Mouse (Mus musculus): ENCODE measurements around the gene Kctd14. TPM values are rescaled to one million over a fixed set of nuclear protein-coding genes. Genes with fewer than 3 reads are reported as not detected.

Gene Kctd14
- total RNA-seq (2023), result 1 to 10 TPM; 2.4 to 3.6 TPM

GRCm38 (mm10) chr7:97451023-97451422, at the start of gene Kctd14:
Kctd14 (plus strand) TSS chr7:97451323.

DNA sequence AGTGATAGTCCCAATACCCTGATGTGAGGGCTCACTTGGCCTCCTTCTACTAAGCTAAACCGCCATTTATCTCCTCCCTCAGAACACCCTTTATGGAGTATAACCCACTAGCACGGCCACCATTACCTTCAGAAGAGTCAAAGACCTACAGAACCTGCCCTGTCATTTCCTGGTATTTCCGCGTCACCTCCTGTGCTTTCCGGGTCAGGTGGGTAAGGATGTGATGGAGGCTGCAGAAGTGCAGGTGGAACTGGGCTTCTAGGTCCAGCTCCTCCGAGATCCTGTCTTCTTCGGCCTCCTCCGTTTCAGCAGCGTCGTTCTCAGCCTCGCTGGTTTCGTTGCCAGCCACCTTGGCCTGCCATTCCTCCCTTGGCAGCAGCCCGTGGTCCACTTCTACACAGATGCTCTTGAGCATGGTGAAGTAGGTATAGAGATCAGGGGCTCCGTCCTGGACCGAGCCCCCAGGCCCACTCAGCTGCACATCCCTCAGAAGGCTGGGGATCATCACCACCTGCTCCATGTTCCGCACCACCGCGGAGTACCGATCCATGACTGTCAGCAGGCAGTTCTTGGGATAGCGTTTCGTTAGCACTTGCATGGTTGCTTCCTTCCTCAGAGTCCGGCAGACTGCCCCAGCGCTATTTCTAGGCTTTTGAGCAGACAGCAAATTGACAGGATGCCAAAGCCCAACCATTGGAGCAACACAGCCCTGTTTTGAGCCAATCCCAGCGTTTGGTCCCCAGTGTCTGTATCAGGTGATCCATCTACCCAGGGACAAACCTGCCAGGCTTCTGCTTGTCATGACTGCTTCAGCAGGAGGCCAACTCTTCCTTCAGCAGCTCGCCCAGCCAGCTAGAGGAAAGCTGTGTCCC, 34.0 kb upstream of the Kctd14 start, which contains the start of gene Thrsp:
Thrsp (minus strand) TSS at position 825 of the 872 bp plus-strand sequence.

GRCm38 (mm10) chr7:97480821-97481339, 29.8 kb downstream of the Kctd14 start, which contains the start of gene Ints4:
Ints4 (plus strand) TSS chr7:97480956.

Other genes starting within 250 kb of the Kctd14 start
- 1 to 10 TPM; 1.1 to 3.0 TPM for gene Usp35, start 119.3 kb upstream of the Kctd14 start, total RNA-seq (2023)
- 1 to 10 TPM; 2.3 to 2.5 TPM for gene Kctd21, start 119.0 kb upstream of the Kctd14 start, total RNA-seq (2023)
- 10 to 100 TPM; 11.1 to 13.9 TPM for gene Alg8, start 79.7 kb upstream of the Kctd14 start, total RNA-seq (2023)
- gene Ndufc2, start 51.3 kb upstream of the Kctd14 start, total RNA-seq (2023), result 10 to 100 TPM; 51.5 to 63.0 TPM
- gene Thrsp, start 33.6 kb upstream of the Kctd14 start, total RNA-seq (2023), result not detected
- gene Ints4, start 29.6 kb downstream of the Kctd14 start, total RNA-seq (2023), result 10 to 100 TPM; 24.4 to 30.1 TPM
- gene Aamdc, start 128.2 kb downstream of the Kctd14 start, total RNA-seq (2023), result 1 to 10 TPM; 5.0 to 7.1 TPM
- gene Rsf1, start 128.6 kb downstream of the Kctd14 start, total RNA-seq (2023), result 10 to 100 TPM; 35.2 to 37.3 TPM
- gene Clns1a, start 245.3 kb downstream of the Kctd14 start, total RNA-seq (2023), result 10 to 100 TPM; 26.1 to 29.2 TPM

Data from neutrophil, adult 59 days (primary cell).